Mouse (Mus musculus) embryo, embryonic 9.5 days (tissue): ENCODE data around the gene Trim40.
"Not testable (repeated sequence)": the region's sequence is repeated elsewhere in the genome, so short reads cannot be mapped to it uniquely, and the experiment has no call there.

Experiments used
- DNase-seq: peaks from one replicate; pipeline ENCODE4 v3.0.0-alpha.2; 2017; ENCODE audit errors: extremely low spot score

Gene Trim40

GRCm38 (mm10) chr17:36893387-36893786, 3.5 kb upstream of the Trim40 start:
- no peak for DNase-seq

- peak; percentile 35 for DNase-seq
Measured at GRCm38 (mm10) chr17:36892362-36892761, 2.4 kb upstream of the Trim40 start.

GRCm38 (mm10) chr17:36891496-36891895, 1.6 kb upstream of the Trim40 start:
- not testable (repeated sequence) for DNase-seq

GRCm38 (mm10) chr17:36885132-36885790, 4.7 kb downstream of the Trim40 start:
- DNase-seq = no peak

- no peak for DNase-seq
Measured at GRCm38 (mm10) chr17:36883350-36883749, 6.6 kb downstream of the Trim40 start.

- no peak for DNase-seq
Measured at GRCm38 (mm10) chr17:36874636-36875035, 15.3 kb downstream of the Trim40 start.

- no peak for DNase-seq
Measured at GRCm38 (mm10) chr17:36869955-36870810, 19.7 kb downstream of the Trim40 start.

- DNase-seq = no peak
Measured at GRCm38 (mm10) chr17:36869284-36869954, 20.5 kb downstream of the Trim40 start, which contains the start of gene Trim10. Gene Trim10, plus strand, starts transcription at chr17:36869574.

GRCm38 (mm10) chr17:36868836-36869235, 21.1 kb downstream of the Trim40 start:
- no peak for DNase-seq

GRCm38 (mm10) chr17:36866719-36867527, 23.0 kb downstream of the Trim40 start, which contains the start of gene Trim15:
Gene Trim15, minus strand, starts transcription at chr17:36867210.
- peak; percentile 20 for DNase-seq

GRCm38 (mm10) chr17:36861680-36862079, 28.2 kb downstream of the Trim40 start:
- DNase-seq = no peak

- no peak for DNase-seq
Measured at GRCm38 (mm10) chr17:36858181-36858580, 31.7 kb downstream of the Trim40 start.

GRCm38 (mm10) chr17:36856236-36856635, 33.7 kb downstream of the Trim40 start:
- DNase-seq = no peak

- no peak for DNase-seq
Measured at GRCm38 (mm10) chr17:36855484-36855883, 34.4 kb downstream of the Trim40 start.

GRCm38 (mm10) chr17:36851627-36852026, 38.3 kb downstream of the Trim40 start:
- DNase-seq = no peak

GRCm38 (mm10) chr17:36851200-36851599, 38.7 kb downstream of the Trim40 start:
- DNase-seq = no peak

- no peak for DNase-seq
Measured at GRCm38 (mm10) chr17:36849992-36850391, 39.9 kb downstream of the Trim40 start.

- no peak for DNase-seq
Measured at GRCm38 (mm10) chr17:36848911-36849310, 41.0 kb downstream of the Trim40 start.

- DNase-seq = no peak
Measured at GRCm38 (mm10) chr17:36844725-36845124, 45.2 kb downstream of the Trim40 start.

- DNase-seq = no peak
Measured at GRCm38 (mm10) chr17:36844286-36844719, 45.6 kb downstream of the Trim40 start.

- DNase-seq = no peak
Measured at GRCm38 (mm10) chr17:36843696-36844095, 46.2 kb downstream of the Trim40 start.
